Mouse (Mus musculus): ENCODE data around the gene Iqschfp.

The Iqschfp gene

DNA sequence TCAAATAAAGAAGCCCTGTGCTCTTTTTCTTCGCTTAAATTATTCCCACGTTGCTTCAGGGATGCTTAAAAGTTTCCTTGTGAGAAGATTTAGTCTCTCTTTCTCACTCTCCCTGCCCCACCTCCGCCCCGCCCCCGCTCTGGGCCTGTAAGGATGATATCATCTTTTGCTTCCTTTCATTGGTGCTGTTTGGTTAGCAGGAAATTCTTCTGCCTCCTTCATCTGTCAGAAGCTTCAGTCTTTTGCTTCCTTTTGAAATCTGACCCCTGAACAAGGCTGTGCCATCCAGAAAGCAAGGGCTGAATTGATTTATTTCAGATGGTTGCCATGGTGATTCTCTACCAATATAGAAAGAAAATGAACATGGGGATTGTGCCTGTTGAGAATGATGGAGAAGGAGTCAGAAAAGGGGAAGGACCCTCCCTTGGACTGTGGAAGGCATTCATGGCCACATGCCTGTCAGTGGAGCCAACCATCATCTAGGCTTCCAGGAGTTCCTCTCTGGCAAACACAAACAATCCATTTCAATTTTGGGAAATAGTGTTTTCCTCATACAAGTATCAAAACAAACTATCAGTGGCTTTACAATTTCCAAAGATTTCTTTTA is 62.5 kb downstream of the Iqschfp start:
- DNase-seq (ENCODE audit: low spot score) = no peak

DNA sequence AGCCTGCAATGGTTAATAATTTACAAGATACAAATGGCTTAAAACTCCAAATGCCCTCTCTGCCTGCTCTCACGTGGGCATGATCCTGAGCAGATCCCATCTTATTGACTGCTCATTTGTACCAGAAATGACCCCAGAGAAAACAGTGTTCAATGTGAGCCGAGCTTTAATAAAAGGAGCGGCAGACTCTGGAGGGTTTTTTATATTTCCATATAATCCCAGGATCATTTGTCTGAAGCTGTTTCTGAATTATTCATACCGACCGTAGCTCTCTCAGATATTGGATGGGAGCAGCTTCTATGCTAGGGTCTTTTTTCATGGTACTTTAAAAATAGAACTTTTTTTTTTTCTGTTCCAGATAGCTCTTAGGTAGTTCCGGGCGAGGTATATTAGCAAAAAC is 67.6 kb downstream of the Iqschfp start:
- no peak for DNase-seq (ENCODE audit: low spot score)

DNA sequence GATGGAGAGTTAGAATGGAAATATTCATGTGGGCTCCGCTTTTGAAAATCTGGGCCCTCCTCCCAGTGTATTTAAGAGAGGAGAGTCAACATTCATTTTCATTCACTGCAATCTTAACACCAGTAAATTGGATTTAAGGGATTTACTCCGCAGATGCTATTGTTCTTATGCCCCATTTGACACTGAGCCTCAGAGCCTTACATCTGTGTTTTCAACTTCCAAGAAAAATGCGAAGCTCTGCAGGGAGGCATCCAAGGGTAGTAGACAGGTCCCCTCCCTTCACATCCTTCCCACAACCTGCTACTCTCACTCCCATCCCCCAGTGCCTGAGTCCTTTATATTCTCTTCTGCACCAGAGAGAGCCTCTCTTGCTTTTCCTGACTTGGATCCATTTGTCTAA is 68.1 kb downstream of the Iqschfp start:
- DNase-seq (ENCODE audit: low spot score) = no peak

- no peak for DNase-seq (ENCODE audit: low spot score)
Observed at GRCm38 (mm10) chr3:67960727-67961126, 68.7 kb downstream of the Iqschfp start.

DNA sequence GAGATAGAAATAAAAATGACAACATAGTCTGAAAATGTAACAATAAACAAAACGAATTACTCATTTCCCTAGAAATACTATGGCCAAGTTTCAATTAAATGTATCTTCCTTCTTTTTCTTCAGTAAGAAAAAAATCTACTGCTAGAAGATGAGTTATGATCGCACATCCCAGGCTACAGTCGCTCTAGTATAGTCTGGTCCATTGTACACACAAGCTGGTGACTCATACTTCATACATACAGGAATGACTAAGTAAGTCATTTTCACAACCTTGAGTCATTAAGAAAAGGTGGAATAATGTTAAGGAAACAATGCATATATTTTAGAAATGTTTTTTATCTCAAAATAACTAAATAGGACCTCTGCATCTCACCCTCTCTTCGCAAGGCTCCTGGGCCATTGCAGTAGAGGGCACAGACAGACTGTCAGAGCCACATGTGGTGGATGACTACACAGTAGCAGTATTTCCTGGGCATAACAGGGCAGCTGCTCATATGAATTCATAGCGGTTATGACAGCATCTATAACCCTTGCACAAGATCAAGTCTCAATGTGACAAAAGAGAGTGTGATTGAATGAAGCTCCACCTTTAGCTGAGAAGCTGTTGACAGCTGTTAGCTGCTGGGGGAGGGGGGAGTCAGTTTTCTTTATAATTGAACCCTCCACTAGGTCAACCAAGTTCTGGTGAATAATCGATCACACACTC is 70.1 kb downstream of the Iqschfp start:
- DNase-seq (ENCODE audit: low spot score) = no peak

DNA sequence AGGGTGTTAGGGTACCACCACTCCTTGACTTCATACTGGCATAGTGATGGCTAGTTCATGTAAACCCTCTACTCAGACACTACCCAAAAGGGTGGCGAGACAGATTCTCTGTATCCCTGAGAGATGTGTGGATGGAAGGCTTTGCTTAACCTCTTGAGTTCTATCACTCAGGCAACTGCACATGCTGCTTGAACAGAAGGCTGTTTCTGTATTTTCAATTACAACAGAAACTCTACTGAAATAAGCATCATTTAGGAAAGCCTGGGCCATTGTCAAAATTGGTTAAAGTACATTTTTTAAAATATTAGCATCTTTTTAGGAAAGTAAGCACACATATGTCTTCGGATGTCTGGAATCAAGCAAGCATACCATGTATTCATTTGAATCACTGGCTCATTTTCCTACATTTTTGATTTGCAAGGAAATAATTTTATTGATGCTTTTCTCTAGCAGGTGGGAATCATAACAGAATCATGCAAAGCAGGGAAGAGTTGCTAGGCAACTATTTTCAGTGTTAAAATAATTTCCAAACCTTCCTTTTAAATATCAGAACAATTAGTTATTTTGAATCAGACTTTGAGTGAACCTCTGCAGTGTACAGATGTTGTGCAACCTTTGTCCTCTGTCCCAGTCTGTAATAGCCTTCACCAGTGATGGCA is 82.4 kb downstream of the Iqschfp start:
- no peak for DNase-seq (ENCODE audit: low spot score)

DNA sequence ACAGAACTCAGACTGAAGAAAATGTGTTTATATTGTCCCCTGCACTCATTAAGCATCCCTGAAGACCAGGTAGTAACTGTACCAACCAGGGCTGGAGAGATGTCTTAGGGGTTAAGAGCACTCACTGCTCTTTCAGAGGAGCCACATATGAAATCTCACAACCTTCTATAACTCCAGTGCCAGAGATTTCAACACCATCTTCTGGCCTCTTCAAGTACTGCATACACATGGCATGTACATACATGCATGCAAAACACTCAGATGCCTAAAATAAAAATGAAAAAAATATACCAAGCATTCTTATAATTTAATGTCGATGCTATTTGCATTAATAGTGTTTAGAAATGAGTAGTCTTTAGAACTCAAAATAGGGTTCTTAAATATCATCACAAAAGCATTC is 88.0 kb downstream of the Iqschfp start:
- no peak for DNase-seq (ENCODE audit: low spot score)

DNA sequence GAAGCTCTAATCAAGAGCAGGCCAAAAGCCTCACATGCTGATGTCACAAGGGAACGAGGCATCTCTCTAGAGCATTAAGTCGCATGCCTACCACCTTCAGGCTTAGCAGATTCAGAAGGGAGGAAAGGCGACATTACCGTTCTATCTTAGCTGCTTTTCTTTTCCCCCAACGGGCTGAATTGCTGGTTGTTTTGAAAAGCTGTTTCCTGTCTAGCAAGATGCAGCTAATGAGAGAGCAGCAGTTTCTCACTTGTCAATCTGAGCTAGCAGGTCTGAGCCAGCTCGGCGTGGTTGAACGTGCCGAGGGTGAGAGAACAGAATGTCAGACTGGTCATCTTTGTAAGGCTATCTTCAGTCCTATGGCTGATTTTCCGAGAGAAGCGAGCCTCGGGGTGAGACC is 91.3 kb downstream of the Iqschfp start:
- no peak for DNase-seq (ENCODE audit: low spot score)

- DNase-seq (ENCODE audit: low spot score) = no peak
Observed at GRCm38 (mm10) chr3:68002415-68002814, 110.4 kb downstream of the Iqschfp start.

GRCm38 (mm10) chr3:68012342-68012741 is 120.3 kb downstream of the Iqschfp start:
- DNase-seq (ENCODE audit: low spot score) = no peak

GRCm38 (mm10) chr3:68015786-68016185 is 123.8 kb downstream of the Iqschfp start:
- no peak for DNase-seq (ENCODE audit: low spot score)

DNA sequence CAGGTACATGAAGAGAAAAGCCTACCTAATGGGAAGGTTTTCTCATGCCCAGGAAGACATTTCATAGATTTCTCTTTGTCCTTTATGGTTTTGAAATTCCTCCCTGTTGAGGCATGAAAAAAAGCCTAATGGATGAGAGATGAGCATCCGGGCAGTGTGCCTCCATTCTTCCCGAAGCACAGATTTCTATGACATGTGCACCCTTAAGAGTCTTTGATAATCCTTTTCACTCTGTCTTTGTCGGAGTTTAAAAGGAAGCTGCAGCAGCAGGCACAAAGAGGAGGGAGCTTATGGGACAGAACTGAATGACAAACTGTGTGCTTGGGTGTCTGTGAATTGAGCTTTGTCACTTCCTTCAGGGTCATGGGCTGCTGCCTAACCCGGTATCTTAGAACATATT is 127.4 kb downstream of the Iqschfp start:
- no peak for DNase-seq (ENCODE audit: low spot score)

GRCm38 (mm10) chr3:68036097-68036496 is 144.1 kb downstream of the Iqschfp start:
- no peak for DNase-seq (ENCODE audit: low spot score)

- no peak for DNase-seq (ENCODE audit: low spot score)
Observed at GRCm38 (mm10) chr3:68042951-68043350, 150.9 kb downstream of the Iqschfp start.

- peak; percentile 25 for DNase-seq (ENCODE audit: low spot score)
Observed at GRCm38 (mm10) chr3:68045475-68046416, 153.7 kb downstream of the Iqschfp start.

- DNase-seq (ENCODE audit: low spot score) = peak; percentile 13
Observed at GRCm38 (mm10) chr3:68053538-68053937, 161.5 kb downstream of the Iqschfp start.

- no peak for DNase-seq (ENCODE audit: low spot score)
Observed at GRCm38 (mm10) chr3:68055071-68055470, 163.0 kb downstream of the Iqschfp start.

DNA sequence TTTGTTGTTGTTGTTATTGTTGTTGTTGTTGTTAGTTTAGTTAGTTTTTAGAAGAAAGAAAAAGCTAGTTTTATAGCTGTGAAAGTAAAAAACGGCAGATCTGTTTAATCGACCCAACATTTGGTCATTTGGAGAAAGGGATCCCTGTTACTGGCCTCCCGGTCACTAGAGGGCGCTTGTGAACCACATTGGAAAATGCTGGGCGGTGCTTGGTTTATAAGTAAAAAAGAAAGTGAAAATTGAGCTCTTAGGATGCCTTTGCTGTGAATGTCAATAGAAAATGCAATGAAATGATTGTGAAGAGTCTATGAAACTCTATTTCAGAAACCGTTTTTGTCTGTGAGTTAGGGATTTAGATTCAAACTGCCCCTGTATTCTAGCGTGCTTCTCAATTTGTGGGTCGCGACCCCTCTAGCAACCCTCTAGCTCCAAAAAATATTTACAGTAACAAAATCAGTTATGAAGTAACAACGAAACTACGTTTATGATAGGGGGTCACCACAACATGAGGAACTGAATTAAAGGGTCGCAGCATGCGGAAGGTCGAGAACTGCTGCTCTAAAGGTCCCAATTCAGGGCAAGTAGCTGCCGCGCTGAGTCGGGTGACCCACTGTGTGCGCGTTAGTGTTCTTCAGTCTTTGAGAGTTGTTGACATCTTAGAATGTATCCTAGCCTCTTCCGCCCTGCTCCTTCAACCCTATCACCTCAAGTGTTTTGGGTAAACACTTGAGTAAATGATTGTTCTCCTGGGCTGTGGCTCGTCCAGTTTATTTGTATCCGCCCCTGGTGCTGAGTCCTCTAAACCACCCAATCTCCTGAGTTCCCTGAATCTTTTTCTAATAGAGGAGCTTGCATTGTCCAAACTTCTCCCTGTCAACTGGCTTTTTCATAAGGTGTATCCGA is 164.6 kb downstream of the Iqschfp start:
- peak; percentile 53 for DNase-seq (ENCODE audit: low spot score)

GRCm38 (mm10) chr3:68059162-68059800 is 167.2 kb downstream of the Iqschfp start:
- no peak for DNase-seq (ENCODE audit: low spot score)

- no peak for DNase-seq (ENCODE audit: low spot score)
Observed at GRCm38 (mm10) chr3:68064731-68065130, 172.7 kb downstream of the Iqschfp start, which contains the start of gene Schip1. Gene Schip1 (plus strand): TSS chr3:68064802.
